Mouse (Mus musculus) embryonic facial prominence, embryonic 12.5 days (tissue): ENCODE data around the gene Hpse. TPM values are rescaled to one million over a fixed set of nuclear protein-coding genes. Genes with fewer than 3 reads are reported as not detected.

Experiments used
- ATAC-seq: fragments of 200-750 bp; cut with Nextera tagmentation; 2 replicates; pipeline ENCODE4 v1.8.0; 2017; ENCODE audit not compliant: insufficient number of reproducible peaks, insufficient read depth, low FRiP score, low TSS enrichment
- H3K27ac ChIP-seq: fragments of 300-500 bp; sonication (generic); 2 replicates; pipeline ENCODE4 v1.5.1; 2016; ENCODE audit warnings: mild to moderate bottlenecking
- H3K27me3 ChIP-seq: fragments of 300-500 bp; sonication (generic); 2 replicates; pipeline ENCODE4 v1.6.1; 2016; ENCODE audit warnings: mild to moderate bottlenecking, moderate library complexity
- H3K36me3 ChIP-seq: fragments of 300-500 bp; sonication (generic); 2 replicates; pipeline ENCODE4 v1.6.1; 2016; ENCODE audit warnings: mild to moderate bottlenecking
- H3K4me1 ChIP-seq: fragments of 300-500 bp; sonication (generic); 2 replicates; pipeline ENCODE4 v1.6.1; 2016
- H3K4me2 ChIP-seq: fragments of 300-500 bp; sonication (generic); replicated peaks from 2 replicates; pipeline ENCODE4 v1.6.1; 2016; ENCODE audit warnings: mild to moderate bottlenecking, moderate library complexity
- H3K4me3 ChIP-seq: fragments of 300-500 bp; sonication (generic); 2 replicates; pipeline ENCODE4 v1.5.1; 2016; ENCODE audit warnings: mild to moderate bottlenecking
- H3K9ac ChIP-seq: fragments of 300-500 bp; sonication (generic); 2 replicates; pipeline ENCODE4 v1.6.1; 2016; ENCODE audit warnings: mild to moderate bottlenecking, moderate library complexity
- H3K9me3 ChIP-seq: fragments of 300-500 bp; sonication (generic); 2 replicates; pipeline ENCODE4 v1.6.1; 2016; ENCODE audit warnings: mild to moderate bottlenecking, moderate library complexity
- WGBS: fragments of 180-500 bp; shearing (Covaris S2); methylation state at CpG from one replicate; pipeline ENCODE4 v1.1.7; 2016; 5-methylcytosine and 5-hydroxymethylcytosine counted together
- polyA plus RNA-seq: library from polyadenylated mRNA; unstranded; fragments of >200 nt; fragmentation: Nextera tagmentation; extraction: Ambion mirVana; gene quantifications from 2 replicates; pipeline ENCODE4 v1.2.1, GENCODE M21; 2016

Hpse gene
- polyA plus RNA-seq, 1 experiment from 2014 or later = 3.1 TPM

DNA sequence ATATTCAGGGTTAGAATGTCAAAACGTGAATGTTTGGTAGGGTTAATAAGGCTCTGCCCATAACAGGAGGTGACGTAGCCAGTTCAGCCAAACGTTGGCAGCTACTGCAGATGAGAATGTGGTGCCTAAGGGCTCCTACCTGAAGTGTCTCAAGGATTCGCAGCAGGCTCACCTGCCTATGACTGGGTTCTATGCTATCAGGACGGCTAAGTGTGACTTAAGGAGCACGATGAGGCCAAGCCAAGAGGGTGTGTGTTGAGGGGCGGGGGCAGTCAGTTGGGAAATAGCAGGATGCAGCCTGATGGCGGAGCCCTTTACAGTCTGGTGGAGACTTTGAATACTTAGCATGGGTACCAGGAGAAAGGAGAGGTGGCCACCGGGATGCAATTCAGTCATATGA, 67.2 kb downstream of the Hpse start:
- ATAC-seq = no peak
- no peaks in the 10 kb centered on the region for H3K4me1 ChIP-seq
- no peak overlapping the region for H3K9ac ChIP-seq
- H3K4me3 ChIP-seq = no peak overlapping the region
- 86% methylated on average over 9 of the region's 9 CpGs for WGBS
- H3K27me3 ChIP-seq = no peaks in the 10 kb centered on the region
- peaks cover 34% of the 10 kb centered on the region for H3K36me3 ChIP-seq
- no peak overlapping the region for H3K4me2 ChIP-seq
- H3K9me3 ChIP-seq = no peaks in the 10 kb centered on the region
- no peak overlapping the region for H3K27ac ChIP-seq

DNA sequence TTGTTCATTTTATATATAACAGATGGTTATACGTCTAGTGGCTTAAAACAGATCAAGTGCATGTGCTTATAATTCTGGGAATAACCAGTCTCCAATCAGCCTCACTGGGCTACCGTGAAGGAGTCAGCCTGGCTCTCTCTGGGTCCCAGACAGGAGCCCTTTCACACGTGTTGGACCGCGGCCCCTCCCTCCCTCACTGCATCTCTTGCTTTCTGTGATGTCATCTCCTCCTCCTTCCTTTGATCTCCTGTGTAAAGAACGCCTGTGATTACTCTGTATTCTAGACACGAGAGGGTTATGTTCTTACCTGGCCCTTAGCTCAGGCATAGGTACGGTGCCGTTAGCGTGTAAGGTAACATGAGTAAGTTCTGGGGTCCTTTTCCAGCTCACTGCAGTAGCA, 68.0 kb downstream of the Hpse start:
- no peak overlapping the region for H3K9ac ChIP-seq
- no peak for ATAC-seq
- WGBS = 69% methylated on average over 10 of the region's 10 CpGs
- H3K4me1 ChIP-seq = no peaks in the 10 kb centered on the region
- peaks cover 28% of the 10 kb centered on the region for H3K36me3 ChIP-seq
- H3K9me3 ChIP-seq = no peaks in the 10 kb centered on the region
- H3K4me2 ChIP-seq = no peak overlapping the region
- H3K27ac ChIP-seq = no peak overlapping the region
- H3K27me3 ChIP-seq = no peaks in the 10 kb centered on the region
- no peak overlapping the region for H3K4me3 ChIP-seq

DNA sequence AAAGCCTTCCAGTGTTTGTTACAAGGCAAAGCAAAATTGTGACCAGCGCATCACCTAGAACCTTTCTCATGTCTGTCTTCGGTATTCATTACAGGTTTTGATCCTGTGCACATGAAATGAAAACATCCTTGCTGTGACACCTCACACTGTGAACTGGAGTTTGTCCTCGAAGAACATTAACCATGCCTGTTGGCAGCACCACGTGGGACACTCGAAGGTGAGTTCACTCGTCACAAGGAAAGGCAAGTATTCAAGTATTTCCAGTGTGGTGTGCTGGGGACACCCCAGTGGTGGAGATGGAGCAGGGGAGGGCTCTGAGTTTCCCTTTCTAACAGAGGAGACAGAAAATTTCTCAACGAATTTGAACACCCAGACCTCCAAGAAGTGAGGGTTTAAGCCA, 68.5 kb downstream of the Hpse start:
- H3K4me2 ChIP-seq = no peak overlapping the region
- H3K36me3 ChIP-seq = peaks cover 22% of the 10 kb centered on the region
- H3K4me1 ChIP-seq = no peaks in the 10 kb centered on the region
- WGBS = 85% methylated on average over 7 of the region's 7 CpGs
- no peak for ATAC-seq
- H3K9me3 ChIP-seq = no peaks in the 10 kb centered on the region
- no peak overlapping the region for H3K27ac ChIP-seq
- H3K27me3 ChIP-seq = no peaks in the 10 kb centered on the region
- H3K4me3 ChIP-seq = no peak overlapping the region
- no peak overlapping the region for H3K9ac ChIP-seq

DNA sequence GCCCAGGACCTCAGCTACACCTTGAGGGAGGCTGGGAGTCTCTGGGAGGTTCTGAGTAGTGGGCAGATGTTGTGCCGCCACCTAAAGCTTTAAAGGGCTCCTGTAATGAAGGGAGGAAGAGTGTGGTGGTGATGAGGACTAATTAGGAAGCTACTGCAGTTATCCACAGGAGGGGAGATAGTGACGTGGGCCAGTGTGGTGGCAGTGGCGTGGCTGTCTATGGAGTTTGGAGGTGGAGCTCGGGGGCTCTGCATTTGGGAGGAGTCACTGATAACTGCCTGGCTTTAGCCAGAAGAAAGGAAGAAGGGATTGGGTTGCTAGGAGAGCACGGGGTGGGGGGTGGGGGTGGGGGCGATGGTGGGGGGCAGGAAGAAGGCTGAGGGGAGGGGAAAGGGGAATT, 71.0 kb downstream of the Hpse start:
- ATAC-seq = no peak
- H3K27ac ChIP-seq = no peak overlapping the region
- 58% methylated on average over 6 of the region's 6 CpGs for WGBS
- H3K4me2 ChIP-seq = no peak overlapping the region
- no peaks in the 10 kb centered on the region for H3K9me3 ChIP-seq
- no peak overlapping the region for H3K4me3 ChIP-seq
- no peaks in the 10 kb centered on the region for H3K36me3 ChIP-seq
- H3K4me1 ChIP-seq = no peaks in the 10 kb centered on the region
- H3K27me3 ChIP-seq = no peaks in the 10 kb centered on the region
- no peak overlapping the region for H3K9ac ChIP-seq

DNA sequence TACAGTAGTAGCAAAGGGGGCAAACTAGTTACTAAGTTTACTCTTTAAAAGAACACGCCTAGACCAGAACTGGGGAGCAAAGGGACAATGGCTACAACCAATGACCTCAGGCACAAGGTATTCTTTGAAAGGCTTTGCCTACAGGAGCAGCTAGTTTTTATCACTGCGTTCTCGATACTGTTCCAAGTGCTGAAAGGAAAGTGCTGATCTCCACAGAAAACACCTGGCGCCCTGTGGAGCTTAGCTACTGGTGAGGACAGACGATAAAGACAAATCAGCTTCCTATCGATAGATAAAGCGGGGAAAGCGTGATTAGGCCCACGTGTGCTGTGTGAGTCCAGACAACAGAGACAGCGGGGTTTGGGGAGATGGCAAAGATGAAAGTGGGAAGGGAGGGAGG, 71.5 kb downstream of the Hpse start:
- Histone ChIP-seq H3K9ac (no peak overlapping the region), H3K36me3 (no peaks in the 10 kb centered on the region), H3K4me1 (no peaks in the 10 kb centered on the region), H3K9me3 (no peaks in the 10 kb centered on the region), H3K27me3 (no peaks in the 10 kb centered on the region), H3K4me2 (no peak overlapping the region), H3K27ac (no peak overlapping the region), H3K4me3 (no peak overlapping the region)
- no peak for ATAC-seq
- 62% methylated on average over 10 of the region's 10 CpGs for WGBS

DNA sequence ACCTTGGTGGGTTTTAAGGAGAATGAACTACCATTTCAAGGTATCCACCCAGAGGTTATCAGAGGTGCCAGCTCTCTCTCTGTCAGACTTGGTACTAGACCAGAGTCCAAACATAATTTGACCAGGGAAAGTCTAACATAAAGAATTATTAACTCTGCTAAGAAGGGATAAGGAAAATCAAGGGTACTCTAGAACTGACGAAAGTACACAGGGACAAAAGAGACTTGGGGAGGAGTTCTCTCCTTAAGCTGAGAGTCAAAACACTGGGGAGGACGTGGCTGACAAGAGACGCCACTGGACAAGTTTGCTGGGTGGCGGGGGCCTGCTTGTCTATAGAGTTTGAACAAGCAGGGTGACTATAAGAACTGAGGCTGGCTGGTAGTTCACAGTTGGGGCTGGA, 73.0 kb downstream of the Hpse start:
- H3K27me3 ChIP-seq = no peaks in the 10 kb centered on the region
- no peaks in the 10 kb centered on the region for H3K4me1 ChIP-seq
- no peak overlapping the region for H3K4me2 ChIP-seq
- no peaks in the 10 kb centered on the region for H3K36me3 ChIP-seq
- no peaks in the 10 kb centered on the region for H3K9me3 ChIP-seq
- ATAC-seq = no peak
- 80% methylated on average over 4 of the region's 4 CpGs for WGBS
- no peak overlapping the region for H3K27ac ChIP-seq
- no peak overlapping the region for H3K9ac ChIP-seq
- no peak overlapping the region for H3K4me3 ChIP-seq

DNA sequence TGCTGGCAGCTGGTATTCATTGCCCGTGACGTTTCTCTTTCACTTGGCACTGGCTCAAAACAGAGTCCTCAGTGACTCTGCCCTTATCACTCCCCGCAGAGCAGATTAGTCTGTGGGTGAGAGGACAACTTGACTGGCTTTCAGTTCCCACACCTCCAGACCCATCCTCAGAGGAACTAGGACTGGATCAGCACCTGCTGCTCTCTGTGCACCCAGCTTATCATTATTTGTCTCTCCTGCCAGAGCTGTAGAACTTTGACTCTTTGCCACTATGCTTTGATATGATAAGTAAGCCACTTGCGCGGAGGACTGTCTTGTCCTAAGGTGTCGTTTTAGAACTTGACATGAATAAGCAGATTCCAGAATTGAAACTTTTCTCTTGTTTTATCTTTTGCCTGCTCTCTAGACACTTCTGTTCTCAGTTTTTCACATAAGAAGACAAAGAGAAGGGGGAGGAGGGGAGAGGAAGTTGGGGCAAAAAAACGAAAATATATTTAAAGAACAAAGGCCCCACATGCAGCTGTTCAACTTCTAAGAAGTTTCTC, 75.5 kb downstream of the Hpse start:
- H3K4me2 ChIP-seq = no peak overlapping the region
- H3K9me3 ChIP-seq = no peaks in the 10 kb centered on the region
- H3K9ac ChIP-seq = no peak overlapping the region
- no peak overlapping the region for H3K4me3 ChIP-seq
- H3K27me3 ChIP-seq = no peaks in the 10 kb centered on the region
- no peaks in the 10 kb centered on the region for H3K36me3 ChIP-seq
- no peak for ATAC-seq
- WGBS = 80% methylated on average over 7 of the region's 7 CpGs
- no peak overlapping the region for H3K27ac ChIP-seq
- no peaks in the 10 kb centered on the region for H3K4me1 ChIP-seq

DNA sequence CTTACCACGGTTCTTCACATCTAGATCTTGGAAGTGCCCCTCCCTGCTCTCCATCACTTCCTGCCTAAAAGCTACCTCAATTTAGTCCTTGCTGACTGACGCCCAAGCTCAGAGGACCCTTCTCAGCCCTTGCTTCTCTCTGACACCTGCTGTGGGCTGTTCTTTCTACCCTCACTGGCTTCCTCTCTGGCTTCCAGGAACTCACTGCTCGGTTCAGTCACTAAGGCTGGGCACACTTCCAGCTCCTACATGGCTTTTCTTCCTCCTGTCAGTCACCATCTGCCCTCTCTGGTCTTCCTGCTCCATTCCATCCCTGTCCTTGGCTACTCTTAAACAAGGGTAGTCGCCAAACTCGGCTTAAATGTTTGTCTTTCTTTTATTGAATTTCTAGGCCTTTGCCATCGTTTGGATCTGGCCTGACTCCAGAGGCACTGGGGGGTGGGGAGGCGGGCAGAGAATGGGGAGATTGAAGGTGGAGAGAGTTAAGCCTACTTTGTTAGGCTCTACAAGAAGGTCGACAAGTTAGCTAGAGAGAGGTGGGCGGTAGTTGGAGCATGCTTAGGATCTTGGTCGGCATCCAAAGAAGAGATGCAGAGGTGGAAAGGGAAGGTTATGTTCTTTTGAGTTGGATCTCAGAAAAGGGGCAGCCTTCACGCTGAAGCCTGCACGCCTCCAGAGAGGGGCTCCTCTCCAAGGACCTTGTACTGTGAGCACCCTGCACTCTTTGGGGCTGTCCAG, 76.1 kb downstream of the Hpse start:
- no peaks in the 10 kb centered on the region for H3K4me1 ChIP-seq
- H3K9ac ChIP-seq = no peak overlapping the region
- no peaks in the 10 kb centered on the region for H3K9me3 ChIP-seq
- no peak for ATAC-seq
- no peak overlapping the region for H3K4me3 ChIP-seq
- H3K36me3 ChIP-seq = no peaks in the 10 kb centered on the region
- WGBS = 81% methylated on average over 12 of the region's 12 CpGs
- no peaks in the 10 kb centered on the region for H3K27me3 ChIP-seq
- H3K27ac ChIP-seq = no peak overlapping the region
- H3K4me2 ChIP-seq = no peak overlapping the region

DNA sequence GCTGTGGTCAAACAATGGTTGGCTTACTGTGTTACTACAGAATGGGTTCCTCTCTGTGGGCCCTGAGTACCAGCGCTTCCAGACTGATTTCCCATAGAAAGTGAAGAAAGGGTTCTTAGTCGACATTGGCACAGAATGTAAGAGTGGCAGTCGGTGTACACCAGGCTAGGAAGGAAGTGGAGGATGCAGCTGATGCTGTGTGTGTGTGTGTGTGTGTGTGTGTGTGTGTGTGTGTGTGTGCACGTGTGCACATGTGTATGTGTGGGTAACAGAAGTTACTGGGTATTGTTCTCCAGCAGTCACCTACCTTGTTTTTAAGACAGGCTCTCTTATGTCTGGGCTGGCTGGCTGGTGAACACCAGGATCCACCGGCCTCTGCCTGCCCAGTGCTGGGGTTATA, 77.2 kb downstream of the Hpse start:
- WGBS = 84% methylated on average over 5 of the region's 5 CpGs
- no peak overlapping the region for H3K4me2 ChIP-seq
- no peak overlapping the region for H3K9ac ChIP-seq
- no peak for ATAC-seq
- no peaks in the 10 kb centered on the region for H3K4me1 ChIP-seq
- H3K9me3 ChIP-seq = no peaks in the 10 kb centered on the region
- no peaks in the 10 kb centered on the region for H3K36me3 ChIP-seq
- no peak overlapping the region for H3K4me3 ChIP-seq
- no peak overlapping the region for H3K27ac ChIP-seq
- H3K27me3 ChIP-seq = no peaks in the 10 kb centered on the region

DNA sequence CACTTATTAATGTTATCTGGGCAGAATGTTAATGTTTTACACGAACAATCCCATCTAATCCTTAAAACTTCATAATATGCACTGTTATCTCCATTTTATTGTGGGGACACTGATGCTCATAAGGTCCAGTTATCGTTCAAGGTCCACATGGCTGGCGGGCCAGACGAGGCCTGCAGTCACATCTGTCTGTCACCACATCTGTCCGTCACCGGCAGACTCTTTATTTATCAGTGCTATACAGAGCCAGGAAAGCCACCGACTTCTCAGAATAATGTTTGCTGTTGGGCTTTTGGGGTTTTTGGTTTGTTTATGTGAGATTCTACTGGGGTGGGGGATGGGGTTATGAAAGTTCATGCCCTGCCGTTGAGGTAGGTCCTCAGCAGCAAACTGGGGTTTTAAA, 81.0 kb downstream of the Hpse start:
- no peaks in the 10 kb centered on the region; the same call in 1 of the 2 replicates for H3K4me1 ChIP-seq
- H3K27me3 ChIP-seq = no peaks in the 10 kb centered on the region
- H3K9ac ChIP-seq = no peak overlapping the region
- H3K27ac ChIP-seq = no peak overlapping the region
- H3K4me3 ChIP-seq = no peak overlapping the region
- H3K4me2 ChIP-seq = no peak overlapping the region
- H3K36me3 ChIP-seq = no peaks in the 10 kb centered on the region
- no peaks in the 10 kb centered on the region for H3K9me3 ChIP-seq
- ATAC-seq = no peak
- WGBS = 81% methylated on average over 8 of the region's 8 CpGs

DNA sequence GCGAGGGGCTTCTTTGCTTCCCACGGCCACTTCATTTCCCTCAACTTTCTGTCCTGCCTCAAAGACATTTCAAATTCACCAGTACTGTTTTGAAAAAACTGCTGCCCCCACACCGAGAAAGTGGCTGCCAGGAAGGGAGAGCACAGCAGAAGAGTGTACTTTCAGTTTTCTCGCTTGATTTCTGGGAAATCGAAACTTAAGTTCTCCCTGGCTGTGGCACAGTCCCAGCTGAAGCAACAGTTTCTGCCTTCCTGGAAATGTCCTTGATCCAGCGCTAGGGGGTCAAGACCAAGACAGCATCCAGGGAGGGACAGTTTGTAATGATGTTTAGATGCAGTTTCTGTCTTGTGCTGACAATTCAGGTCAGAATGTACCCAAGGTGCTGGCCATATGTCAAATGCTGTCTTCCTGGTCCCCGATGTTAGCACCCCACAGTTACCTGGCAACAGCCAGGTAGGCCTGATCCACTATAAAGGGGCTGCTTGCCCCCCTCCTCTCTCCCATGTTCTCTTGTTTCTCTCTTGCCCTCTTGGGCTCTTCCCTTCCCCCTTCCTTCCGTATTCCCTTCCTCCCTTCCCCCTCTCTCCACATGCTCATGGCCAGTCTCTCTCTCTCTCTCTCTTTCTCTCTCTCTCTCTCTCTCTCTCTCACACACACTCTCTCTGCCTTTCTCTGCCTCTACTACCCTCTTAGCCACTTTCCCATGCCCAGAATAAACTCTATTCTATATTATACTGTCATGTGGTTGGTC, 82.5 kb downstream of the Hpse start:
- H3K9me3 ChIP-seq = no peaks in the 10 kb centered on the region
- no peaks in the 10 kb centered on the region; the same call in 1 of the 2 replicates for H3K4me1 ChIP-seq
- H3K27me3 ChIP-seq = no peaks in the 10 kb centered on the region
- no peak overlapping the region for H3K27ac ChIP-seq
- no peaks in the 10 kb centered on the region for H3K36me3 ChIP-seq
- H3K4me3 ChIP-seq = no peak overlapping the region
- 69% methylated on average over 8 of the region's 8 CpGs for WGBS
- no peak overlapping the region for H3K4me2 ChIP-seq
- no peak overlapping the region for H3K9ac ChIP-seq
- ATAC-seq = no peak

DNA sequence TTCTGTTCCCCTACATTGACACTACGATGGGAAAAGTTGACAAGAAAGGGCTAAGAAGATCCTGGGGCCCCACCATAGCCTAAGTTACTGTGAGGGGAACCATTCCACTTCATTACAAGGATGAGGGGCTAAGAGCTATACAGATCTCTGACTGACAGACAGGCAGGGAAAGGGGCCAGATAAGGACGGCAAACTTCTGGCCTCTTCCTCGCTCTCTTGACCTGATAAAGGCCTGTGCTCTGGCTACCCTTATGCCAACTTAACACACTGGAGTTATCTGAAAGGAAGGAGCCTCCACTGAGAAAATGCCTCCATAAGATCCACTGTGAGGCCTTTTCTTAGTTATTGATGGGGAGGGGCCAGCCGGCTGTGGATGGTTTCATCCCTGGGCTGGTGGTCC, 83.6 kb downstream of the Hpse start:
- Histone ChIP-seq H3K4me3 (no peak overlapping the region), H3K27ac (no peak overlapping the region), H3K4me1 (no peaks in the 10 kb centered on the region; the same call in 1 of the 2 replicates), H3K36me3 (no peaks in the 10 kb centered on the region), H3K9me3 (no peaks in the 10 kb centered on the region), H3K27me3 (no peaks in the 10 kb centered on the region), H3K9ac (no peak overlapping the region), H3K4me2 (no peak overlapping the region)
- ATAC-seq = no peak
- WGBS = 87% methylated on average over 4 of the region's 4 CpGs
